Mouse (Mus musculus) mature B cell (primary cell): Measurements from ENCODE around the gene Arid3b.

ENCODE experiments used
- in situ Hi-C: fragments of 300-500 bp; cut with MboI; formaldehyde crosslinking; loops from 2 replicates; pipeline ENCODE4 v1.14.3; 2019

Arid3b gene

GRCm38 (mm10) chr9:57748137-57748536, 88.5 kb downstream of the Arid3b start:
- in situ Hi-C loops, result no loop called here

GRCm38 (mm10) chr9:57747067-57747466, 89.5 kb downstream of the Arid3b start:
- in situ Hi-C loops, result no loop called here

- in situ Hi-C loops, result no loop called here
These were observed 92.0 kb downstream of the Arid3b start for GRCm38 (mm10) chr9:57744462-57745091.
